Mouse (Mus musculus) midbrain, embryonic 14.5 days (tissue): ENCODE measurements around the gene Farp2. TPM values are rescaled to one million over a fixed set of nuclear protein-coding genes. Genes with fewer than 3 reads are reported as not detected.
"Not testable (repeated sequence)": the region's sequence is repeated elsewhere in the genome, so short reads cannot be mapped to it uniquely, and the experiment has no call there.

Experiments used
- ATAC-seq: fragments of 200-750 bp; cut with Nextera tagmentation; 2 replicates; pipeline ENCODE4 v1.8.0; 2017; ENCODE audit warnings: moderate number of reproducible peaks, moderate library complexity; ENCODE audit not compliant: low FRiP score, low TSS enrichment
- DNase-seq: peaks from one replicate; pipeline ENCODE4 v3.0.0-alpha.2; 2015
- H3K27ac ChIP-seq: fragments of 300-500 bp; sonication (generic); replicated peaks from 2 replicates; pipeline ENCODE4 v1.5.1; 2014; ENCODE audit warnings: mild to moderate bottlenecking, low read depth, low read length, moderate library complexity
- H3K27me3 ChIP-seq: fragments of 300-500 bp; sonication (generic); 2 replicates; pipeline ENCODE4 v1.6.1; 2014; ENCODE audit warnings: low read length, control low read depth, mixed read lengths; ENCODE audit not compliant: control insufficient read depth, insufficient read depth
- H3K36me3 ChIP-seq: fragments of 300-500 bp; sonication (generic); 2 replicates; pipeline ENCODE4 v1.6.1; 2014; ENCODE audit warnings: low read length, control low read depth; ENCODE audit not compliant: control insufficient read depth, insufficient read depth
- H3K4me1 ChIP-seq: fragments of 300-500 bp; sonication (generic); 2 replicates; pipeline ENCODE4 v1.6.1; 2014; ENCODE audit warnings: mild to moderate bottlenecking, antibody characterized with exemption, low read length, control low read depth; ENCODE audit not compliant: control insufficient read depth, insufficient read depth
- H3K4me2 ChIP-seq: fragments of 300-500 bp; sonication (generic); 2 replicates; pipeline ENCODE4 v1.6.1; 2014; ENCODE audit warnings: mild to moderate bottlenecking, low read length, moderate library complexity
- H3K4me3 ChIP-seq: fragments of 300-500 bp; sonication (generic); replicated peaks from 2 replicates; pipeline ENCODE4 v1.5.1; 2014; ENCODE audit warnings: low read depth, low read length
- H3K9ac ChIP-seq: fragments of 300-500 bp; sonication (generic); replicated peaks from 2 replicates; pipeline ENCODE4 v1.6.1; 2014; ENCODE audit warnings: mild to moderate bottlenecking, low read length, moderate library complexity
- H3K9me3 ChIP-seq: fragments of 300-500 bp; sonication (generic); 2 replicates; pipeline ENCODE4 v1.6.1; 2016; ENCODE audit warnings: low read length, control low read depth, mixed read lengths; ENCODE audit not compliant: control insufficient read depth
- WGBS: fragments of 180-500 bp; shearing (Covaris S2); extraction: QIAGEN DNeasy Blood & Tissue Kit; methylation state at CpG from one replicate; pipeline ENCODE4 v1.1.7; 2014; 5-methylcytosine and 5-hydroxymethylcytosine counted together
- polyA plus RNA-seq: library from polyadenylated mRNA; unstranded; fragments of >200 nt; fragmentation: Nextera tagmentation; extraction: Ambion mirVana; gene quantifications from 2 replicates; pipeline ENCODE4 v1.2.1, GENCODE M21; 2014

Farp2 gene
- polyA plus RNA-seq, 1 experiment from 2014 or later = 4.7 TPM

- not testable (repeated sequence) for ATAC-seq, DNase-seq, H3K4me3 ChIP-seq, H3K27me3 ChIP-seq, H3K27ac ChIP-seq, H3K9me3 ChIP-seq, H3K4me2 ChIP-seq, H3K36me3 ChIP-seq, H3K9ac ChIP-seq, H3K4me1 ChIP-seq
- 93% methylated on average over 2 of the region's 3 CpGs for WGBS
Measured at GRCm38 (mm10) chr1:93486302-93486701, 25.6 kb upstream of the Farp2 start.

- H3K4me3 ChIP-seq = no peak overlapping the region
- no peaks in the 10 kb centered on the region for H3K9me3 ChIP-seq
- peaks cover 45% of the 10 kb centered on the region for H3K36me3 ChIP-seq
- ATAC-seq (no peak), DNase-seq (no peak)
- H3K9ac ChIP-seq = no peak overlapping the region
- no peaks in the 10 kb centered on the region for H3K27me3 ChIP-seq
- no peaks in the 10 kb centered on the region for H3K4me1 ChIP-seq
- H3K4me2 ChIP-seq = no peak overlapping the region
- 91% methylated on average over 3 of the region's 3 CpGs for WGBS
- H3K27ac ChIP-seq = no peak overlapping the region
Measured at GRCm38 (mm10) chr1:93495312-93495711, 16.6 kb upstream of the Farp2 start.

GRCm38 (mm10) chr1:93506944-93507676, 4.8 kb upstream of the Farp2 start:
- no peaks in the 10 kb centered on the region for H3K27me3 ChIP-seq
- 51% methylated on average over 10 of the region's 10 CpGs for WGBS
- ATAC-seq = peak; percentile 66; the same call in 1 of the 2 replicates
- no peaks in the 10 kb centered on the region for H3K9me3 ChIP-seq
- H3K4me3 ChIP-seq = no peak overlapping the region
- no peak overlapping the region; the same call in 1 of the 2 replicates for H3K27ac ChIP-seq
- no peak overlapping the region for H3K9ac ChIP-seq
- peak; percentile 86 for DNase-seq
- H3K36me3 ChIP-seq = peaks cover 62% of the 10 kb centered on the region
- H3K4me2 ChIP-seq = no peak overlapping the region
- H3K4me1 ChIP-seq = peaks cover 6% of the 10 kb centered on the region; the same call in 1 of the 2 replicates

GRCm38 (mm10) chr1:93508576-93508975, 3.3 kb upstream of the Farp2 start:
- not testable (repeated sequence) for H3K27me3 ChIP-seq, H3K9me3 ChIP-seq, DNase-seq, H3K4me3 ChIP-seq, H3K27ac ChIP-seq, ATAC-seq, H3K4me2 ChIP-seq, H3K9ac ChIP-seq
- 53% methylated on average over 1 of the region's 1 CpGs for WGBS
- Histone ChIP-seq H3K36me3 (peaks cover 50% of the 10 kb centered on the region), H3K4me1 (peaks cover 13% of the 10 kb centered on the region; the same call in 1 of the 2 replicates)

- peak overlapping the region; percentile 72 for H3K9ac ChIP-seq
- ATAC-seq (peak; percentile 62), DNase-seq (no peak)
- H3K27ac ChIP-seq = peak overlapping the region; percentile 67; the same call in 1 of the 2 replicates
- peaks cover 25% of the 10 kb centered on the region for H3K36me3 ChIP-seq
- 1% methylated on average over 15 of the region's 15 CpGs for WGBS
- H3K4me1 ChIP-seq = peaks cover 13% of the 10 kb centered on the region; the same call in 1 of the 2 replicates
- H3K4me3 ChIP-seq = peak overlapping the region; percentile 62
- no peaks in the 10 kb centered on the region for H3K27me3 ChIP-seq
- no peaks in the 10 kb centered on the region for H3K9me3 ChIP-seq
- H3K4me2 ChIP-seq = peak overlapping the region; percentile 86
Measured at GRCm38 (mm10) chr1:93512351-93512690, 442 bp downstream of the Farp2 start.

GRCm38 (mm10) chr1:93513221-93513620, 1.3 kb downstream of the Farp2 start:
- ATAC-seq = no peak
- WGBS = 74% methylated on average over 14 of the region's 14 CpGs
- no peaks in the 10 kb centered on the region for H3K27me3 ChIP-seq

GRCm38 (mm10) chr1:93521491-93521890, 9.6 kb downstream of the Farp2 start:
- ATAC-seq (no peak), DNase-seq (no peak)
- H3K9me3 ChIP-seq = no peaks in the 10 kb centered on the region
- H3K4me3 ChIP-seq = no peak overlapping the region
- no peak overlapping the region for H3K9ac ChIP-seq
- WGBS = 88% methylated on average over 2 of the region's 2 CpGs
- H3K36me3 ChIP-seq = no peaks in the 10 kb centered on the region
- no peak overlapping the region for H3K27ac ChIP-seq
- no peaks in the 10 kb centered on the region for H3K27me3 ChIP-seq
- no peak overlapping the region for H3K4me2 ChIP-seq
- H3K4me1 ChIP-seq = no peaks in the 10 kb centered on the region

More at GRCm38 (mm10) chr1:93513221-93513620, 1.3 kb downstream of the Farp2 start:
- Histone ChIP-seq H3K9ac (no peak overlapping the region), H3K4me2 (peak overlapping the region; percentile 86), H3K36me3 (peaks cover 18% of the 10 kb centered on the region), H3K4me1 (peaks cover 13% of the 10 kb centered on the region; the same call in 1 of the 2 replicates), H3K4me3 (no peak overlapping the region), H3K9me3 (no peaks in the 10 kb centered on the region), H3K27ac (no peak overlapping the region)
- no peak for DNase-seq

GRCm38 (mm10) chr1:93522325-93522724, 10.4 kb downstream of the Farp2 start:
- 90% methylated on average over 1 of the region's 1 CpGs for WGBS
- H3K27ac ChIP-seq = no peak overlapping the region
- no peak for DNase-seq
- H3K27me3 ChIP-seq = no peaks in the 10 kb centered on the region
- H3K36me3 ChIP-seq = no peaks in the 10 kb centered on the region
- H3K4me2 ChIP-seq = no peak overlapping the region
- H3K9ac ChIP-seq = no peak overlapping the region
- ATAC-seq = no peak
- no peak overlapping the region for H3K4me3 ChIP-seq
- no peaks in the 10 kb centered on the region for H3K9me3 ChIP-seq
- H3K4me1 ChIP-seq = no peaks in the 10 kb centered on the region

- ATAC-seq (no peak), DNase-seq (no peak)
- 89% methylated on average over 6 of the region's 6 CpGs for WGBS
- no peak overlapping the region for H3K4me2 ChIP-seq
- H3K36me3 ChIP-seq = peaks cover 18% of the 10 kb centered on the region; the same call in 1 of the 2 replicates
- H3K4me3 ChIP-seq = no peak overlapping the region
- no peaks in the 10 kb centered on the region for H3K9me3 ChIP-seq
- no peaks in the 10 kb centered on the region for H3K27me3 ChIP-seq
- H3K9ac ChIP-seq = no peak overlapping the region
- no peaks in the 10 kb centered on the region for H3K4me1 ChIP-seq
- H3K27ac ChIP-seq = no peak overlapping the region
Measured at GRCm38 (mm10) chr1:93529801-93530200, 17.9 kb downstream of the Farp2 start.
